Mouse (Mus musculus) neural tube, embryonic 15.5 days (tissue): Measurements from ENCODE around the gene Ncor2. TPM values are rescaled to one million over a fixed set of nuclear protein-coding genes. Genes with fewer than 3 reads are reported as not detected.

Experiments
- ATAC-seq: fragments of 200-750 bp; cut with Nextera tagmentation; 2 replicates; pipeline ENCODE4 v1.8.0; 2017; ENCODE audit warnings: mild to moderate bottlenecking, moderate TSS enrichment, moderate library complexity; ENCODE audit not compliant: low FRiP score
- H3K27ac ChIP-seq: fragments of 300-500 bp; sonication (generic); replicated peaks from 2 replicates; pipeline ENCODE4 v1.5.1; 2015; ENCODE audit warnings: mild to moderate bottlenecking, inconsistent platforms
- H3K27me3 ChIP-seq: fragments of 300-500 bp; sonication (generic); replicated peaks from 2 replicates; pipeline ENCODE4 v1.6.1; 2015; ENCODE audit warnings: inconsistent platforms
- H3K36me3 ChIP-seq: fragments of 300-500 bp; sonication (generic); 2 replicates; pipeline ENCODE4 v1.6.1; 2015; ENCODE audit warnings: inconsistent platforms
- H3K4me1 ChIP-seq: fragments of 300-500 bp; sonication (generic); 2 replicates; pipeline ENCODE4 v1.6.1; 2015; ENCODE audit warnings: inconsistent platforms
- H3K4me2 ChIP-seq: fragments of 300-500 bp; sonication (generic); 2 replicates; pipeline ENCODE4 v1.6.1; 2015; ENCODE audit warnings: inconsistent platforms, mild to moderate bottlenecking, moderate library complexity
- H3K4me3 ChIP-seq: fragments of 300-500 bp; sonication (generic); replicated peaks from 2 replicates; pipeline ENCODE4 v1.5.1; 2015; ENCODE audit warnings: mild to moderate bottlenecking, inconsistent platforms
- H3K9ac ChIP-seq: fragments of 300-500 bp; sonication (generic); replicated peaks from 2 replicates; pipeline ENCODE4 v1.6.1; 2015; ENCODE audit warnings: mild to moderate bottlenecking, inconsistent platforms
- H3K9me3 ChIP-seq: fragments of 300-500 bp; sonication (generic); replicated peaks from 2 replicates; pipeline ENCODE4 v1.6.1; 2016; ENCODE audit warnings: inconsistent platforms
- WGBS: fragments of 180-500 bp; shearing (Covaris S2); methylation state at CpG from one replicate; pipeline ENCODE4 v1.1.7; 2015; ENCODE audit warnings: mixed read lengths; 5-methylcytosine and 5-hydroxymethylcytosine counted together
- polyA plus RNA-seq: library from polyadenylated mRNA; unstranded; fragments of >200 nt; fragmentation: Nextera tagmentation; extraction: Ambion mirVana; gene quantifications from 2 replicates; pipeline ENCODE4 v1.2.1, GENCODE M21; 2015

The Ncor2 gene
- polyA plus RNA-seq, 1 experiment from 2014 or later: 24.2 TPM

GRCm38 (mm10) chr5:125021298-125021697, 157.7 kb downstream of the Ncor2 start:
- peaks cover 8% of the 10 kb centered on the region; the same call in 1 of the 2 replicates for H3K4me1 ChIP-seq
- no peak overlapping the region for H3K9ac ChIP-seq
- no peak overlapping the region for H3K27ac ChIP-seq
- H3K27me3 ChIP-seq: no peaks in the 10 kb centered on the region
- H3K9me3 ChIP-seq: no peaks in the 10 kb centered on the region
- 76% methylated on average over 11 of the region's 11 CpGs for WGBS
- peaks cover 79% of the 10 kb centered on the region for H3K36me3 ChIP-seq
- no peak overlapping the region for H3K4me3 ChIP-seq
- H3K4me2 ChIP-seq: no peak overlapping the region
- ATAC-seq: no peak

DNA sequence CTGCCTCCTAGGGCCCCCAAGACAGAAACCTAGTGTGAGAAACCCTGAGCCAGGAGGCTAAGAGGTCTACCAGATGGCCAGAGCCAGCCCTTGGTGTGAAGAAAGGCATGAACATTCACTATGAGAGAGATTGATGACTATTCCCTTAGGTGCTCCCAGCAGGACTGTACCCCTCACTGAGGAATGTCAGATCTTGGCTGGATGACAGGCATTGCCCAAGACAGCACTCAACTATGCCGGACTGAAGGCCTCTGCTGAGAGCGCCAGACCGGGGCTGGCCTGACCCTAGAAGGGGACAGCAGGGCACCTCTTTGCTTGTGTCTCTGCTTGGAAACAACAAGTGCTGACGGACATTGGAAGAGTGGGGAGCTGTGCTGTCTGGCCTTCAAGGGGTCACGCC, 159.9 kb downstream of the Ncor2 start:
- no peaks in the 10 kb centered on the region for H3K9me3 ChIP-seq
- H3K27me3 ChIP-seq: no peaks in the 10 kb centered on the region
- no peak overlapping the region for H3K4me2 ChIP-seq
- H3K4me3 ChIP-seq: no peak overlapping the region
- no peak for ATAC-seq
- WGBS: 88% methylated on average over 5 of the region's 5 CpGs
- peaks cover 8% of the 10 kb centered on the region; the same call in 1 of the 2 replicates for H3K4me1 ChIP-seq
- H3K9ac ChIP-seq: no peak overlapping the region
- peaks cover 72% of the 10 kb centered on the region for H3K36me3 ChIP-seq
- H3K27ac ChIP-seq: no peak overlapping the region

GRCm38 (mm10) chr5:125017332-125017731, 161.7 kb downstream of the Ncor2 start:
- WGBS: 65% methylated on average over 15 of the region's 15 CpGs
- ATAC-seq: no peak
- no peak overlapping the region for H3K4me2 ChIP-seq
- H3K4me3 ChIP-seq: no peak overlapping the region
- no peak overlapping the region for H3K9ac ChIP-seq
- no peaks in the 10 kb centered on the region for H3K27me3 ChIP-seq
- H3K27ac ChIP-seq: no peak overlapping the region
- peaks cover 11% of the 10 kb centered on the region; the same call in 1 of the 2 replicates for H3K4me1 ChIP-seq
- peaks cover 55% of the 10 kb centered on the region for H3K36me3 ChIP-seq
- H3K9me3 ChIP-seq: no peaks in the 10 kb centered on the region

DNA sequence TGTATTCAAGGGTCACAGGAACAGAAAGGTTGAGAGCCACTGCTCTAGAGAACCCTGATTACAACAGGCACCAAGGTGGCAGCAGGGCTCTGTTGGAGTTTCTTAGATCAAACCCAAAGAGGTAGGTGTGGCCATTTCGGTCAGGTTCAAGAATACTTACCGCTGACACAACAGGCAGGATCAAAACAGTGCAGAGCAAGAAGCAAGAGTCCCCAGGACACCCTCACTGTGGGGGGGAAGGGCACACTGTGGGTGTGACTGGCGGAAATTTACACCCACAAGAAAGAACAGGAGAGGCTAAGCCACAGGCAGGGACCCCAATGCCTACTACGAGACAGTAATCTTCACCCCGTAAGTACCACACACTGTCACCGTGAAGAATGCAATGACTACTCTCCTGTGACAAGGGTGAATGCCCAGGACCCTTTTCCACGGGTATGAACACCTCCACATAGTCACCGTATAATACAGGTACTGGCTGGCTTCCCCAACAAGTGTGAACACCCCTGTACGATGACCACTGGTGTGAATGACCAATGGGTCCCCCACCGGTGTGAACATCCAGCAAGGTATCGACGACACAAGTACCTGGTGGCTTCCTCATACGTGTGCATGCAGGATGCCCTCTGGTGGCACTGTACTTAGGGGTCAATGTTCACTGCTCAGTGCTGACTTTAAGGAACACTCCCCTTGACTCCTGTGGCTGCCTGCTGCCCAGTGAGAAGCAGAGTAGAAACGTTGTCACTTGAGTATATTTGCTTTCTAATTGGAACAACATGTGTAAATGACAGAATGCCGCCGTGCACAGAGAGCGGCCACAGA, 162.4 kb downstream of the Ncor2 start:
- no peak overlapping the region for H3K9ac ChIP-seq
- H3K4me1 ChIP-seq: peaks cover 11% of the 10 kb centered on the region; the same call in 1 of the 2 replicates
- ATAC-seq: no peak
- no peak overlapping the region for H3K4me2 ChIP-seq
- no peaks in the 10 kb centered on the region for H3K27me3 ChIP-seq
- 92% methylated on average over 17 of the region's 17 CpGs for WGBS
- H3K27ac ChIP-seq: no peak overlapping the region
- peaks cover 50% of the 10 kb centered on the region for H3K36me3 ChIP-seq
- no peaks in the 10 kb centered on the region for H3K9me3 ChIP-seq
- H3K4me3 ChIP-seq: no peak overlapping the region

DNA sequence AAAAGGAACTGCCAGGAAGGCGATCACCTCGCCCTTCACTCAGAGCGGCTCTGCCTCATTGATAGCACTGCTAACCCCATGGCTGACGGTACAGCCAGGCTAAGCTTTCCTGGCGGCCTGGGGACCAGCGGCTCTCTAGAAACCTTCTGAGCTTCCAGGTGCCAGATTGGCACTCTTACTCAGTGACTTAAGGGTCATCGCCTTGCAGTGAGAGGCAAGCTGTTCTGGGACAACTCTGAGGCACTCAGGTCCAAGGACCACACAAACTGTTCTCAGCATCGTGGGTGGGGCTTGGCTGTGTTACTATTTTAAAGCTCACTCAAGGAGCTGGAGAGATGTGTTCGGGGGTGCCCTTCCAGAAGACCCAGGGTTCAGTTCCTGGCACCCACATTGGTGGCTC, 163.4 kb downstream of the Ncor2 start:
- Histone ChIP-seq H3K36me3 (peaks cover 49% of the 10 kb centered on the region), H3K27me3 (no peaks in the 10 kb centered on the region), H3K4me3 (no peak overlapping the region), H3K4me2 (no peak overlapping the region), H3K4me1 (peaks cover 11% of the 10 kb centered on the region; the same call in 1 of the 2 replicates), H3K9me3 (no peaks in the 10 kb centered on the region), H3K9ac (no peak overlapping the region), H3K27ac (no peak overlapping the region)
- no peak for ATAC-seq
- 92% methylated on average over 9 of the region's 9 CpGs for WGBS

DNA sequence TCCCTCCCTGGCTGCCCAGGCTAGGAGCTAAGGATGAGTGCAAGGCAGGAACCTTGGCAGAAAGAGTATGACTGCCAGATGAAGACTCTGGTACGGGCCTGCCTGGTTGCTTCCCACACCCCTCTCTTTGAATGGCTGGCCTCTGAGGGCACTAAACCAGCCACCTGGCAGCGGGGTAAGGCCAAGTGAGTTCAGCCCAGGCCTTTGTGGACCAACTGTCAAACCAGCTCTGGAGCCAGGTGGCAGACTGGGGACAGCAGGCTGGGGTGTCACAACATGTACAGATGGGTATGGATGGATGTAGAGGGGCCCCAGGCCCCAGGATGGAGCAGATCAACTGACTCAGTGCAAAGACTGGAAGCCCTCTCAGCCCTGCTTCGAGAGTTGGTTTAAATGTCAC, 164.0 kb downstream of the Ncor2 start:
- Histone ChIP-seq H3K4me2 (no peak overlapping the region), H3K36me3 (peaks cover 49% of the 10 kb centered on the region), H3K4me1 (peaks cover 9% of the 10 kb centered on the region; the same call in 1 of the 2 replicates), H3K4me3 (no peak overlapping the region), H3K9me3 (no peaks in the 10 kb centered on the region), H3K27me3 (no peaks in the 10 kb centered on the region), H3K9ac (no peak overlapping the region), H3K27ac (no peak overlapping the region)
- 80% methylated on average over 3 of the region's 3 CpGs for WGBS
- ATAC-seq: no peak

DNA sequence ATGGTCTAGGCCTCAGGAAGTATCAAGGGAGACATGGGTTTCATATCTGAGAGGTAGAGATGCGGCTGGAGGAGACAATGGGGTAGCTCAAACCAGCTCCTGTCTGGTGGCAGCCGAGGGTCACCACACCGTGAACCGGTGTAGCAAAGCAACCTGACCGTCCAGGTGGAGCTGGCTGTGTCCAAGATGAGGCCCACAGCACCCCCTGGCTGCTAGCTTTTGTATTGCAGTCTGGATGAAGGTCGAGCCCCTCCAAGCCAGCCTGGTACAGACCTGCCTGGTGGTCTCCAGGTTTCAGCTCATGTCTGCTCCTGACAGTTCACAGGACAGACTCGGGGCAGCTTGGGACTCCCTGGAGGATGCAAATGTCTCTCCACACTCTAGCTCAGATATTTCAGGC, 164.5 kb downstream of the Ncor2 start:
- Histone ChIP-seq H3K4me3 (no peak overlapping the region), H3K9ac (no peak overlapping the region), H3K9me3 (no peaks in the 10 kb centered on the region), H3K4me1 (peaks cover 6% of the 10 kb centered on the region; the same call in 1 of the 2 replicates), H3K27ac (no peak overlapping the region), H3K4me2 (no peak overlapping the region), H3K36me3 (peaks cover 53% of the 10 kb centered on the region), H3K27me3 (no peaks in the 10 kb centered on the region)
- ATAC-seq: no peak
- WGBS: 66% methylated on average over 7 of the region's 7 CpGs

DNA sequence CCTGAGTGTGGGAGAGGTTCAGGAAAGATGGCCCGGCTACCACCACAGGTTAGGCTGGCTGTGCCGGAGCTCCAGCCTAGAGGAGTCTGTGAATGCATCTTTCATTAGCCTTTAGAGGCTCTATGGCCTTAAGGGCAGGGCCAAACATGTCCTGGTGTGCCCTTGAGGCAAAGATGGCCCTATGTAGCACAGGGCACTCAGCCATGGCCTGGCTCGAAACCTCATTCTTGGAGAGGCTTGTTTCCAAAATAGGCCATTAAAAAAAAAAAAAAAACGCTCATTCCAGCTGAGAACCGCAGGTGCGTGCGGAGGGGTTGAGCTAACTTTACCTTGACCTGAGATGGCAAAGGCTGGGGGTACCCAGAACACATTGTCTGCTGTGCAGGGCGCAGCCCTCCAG, 167.4 kb downstream of the Ncor2 start:
- H3K4me1 ChIP-seq: peaks cover 8% of the 10 kb centered on the region
- ATAC-seq: no peak
- 89% methylated on average over 8 of the region's 8 CpGs for WGBS
- H3K36me3 ChIP-seq: peaks cover 27% of the 10 kb centered on the region
- H3K4me3 ChIP-seq: no peak overlapping the region
- no peak overlapping the region for H3K4me2 ChIP-seq
- no peaks in the 10 kb centered on the region for H3K9me3 ChIP-seq
- H3K9ac ChIP-seq: no peak overlapping the region
- H3K27ac ChIP-seq: no peak overlapping the region
- no peaks in the 10 kb centered on the region for H3K27me3 ChIP-seq

- Histone ChIP-seq H3K4me2 (no peak overlapping the region), H3K9ac (no peak overlapping the region), H3K9me3 (no peaks in the 10 kb centered on the region), H3K27me3 (no peaks in the 10 kb centered on the region), H3K27ac (no peak overlapping the region), H3K4me1 (peaks cover 13% of the 10 kb centered on the region), H3K36me3 (peaks cover 22% of the 10 kb centered on the region), H3K4me3 (no peak overlapping the region)
- WGBS: 89% methylated on average over 24 of the region's 24 CpGs
- ATAC-seq: no peak
Measured at GRCm38 (mm10) chr5:125011166-125011565, 167.9 kb downstream of the Ncor2 start.

DNA sequence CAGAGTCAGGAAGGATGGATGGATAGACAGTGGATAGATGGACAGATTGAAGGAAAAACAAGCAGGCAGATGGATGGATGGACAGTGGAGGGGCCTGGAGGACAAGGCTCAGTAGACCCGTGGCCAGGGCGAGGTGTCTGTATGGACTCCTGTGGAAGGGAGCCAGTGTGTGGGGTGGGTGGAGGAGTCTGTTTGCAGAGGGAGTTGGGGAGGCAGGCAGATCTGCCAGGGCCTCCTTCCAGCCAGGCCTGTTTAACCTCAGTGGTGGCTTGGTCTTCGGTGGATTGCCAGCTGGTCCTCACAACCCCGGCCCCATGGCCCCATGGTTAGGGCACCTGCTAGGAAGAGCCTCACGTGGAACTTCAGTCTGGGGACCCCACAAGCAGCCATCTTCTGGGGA, 172.1 kb downstream of the Ncor2 start:
- H3K9me3 ChIP-seq: no peaks in the 10 kb centered on the region
- 78% methylated on average over 5 of the region's 5 CpGs for WGBS
- H3K4me3 ChIP-seq: no peak overlapping the region
- peaks cover 9% of the 10 kb centered on the region; the same call in 1 of the 2 replicates for H3K36me3 ChIP-seq
- H3K27me3 ChIP-seq: peaks cover 11% of the 10 kb centered on the region
- ATAC-seq: no peak
- no peak overlapping the region for H3K4me2 ChIP-seq
- H3K4me1 ChIP-seq: peaks cover 33% of the 10 kb centered on the region
- no peak overlapping the region for H3K27ac ChIP-seq
- no peak overlapping the region for H3K9ac ChIP-seq

- WGBS: 61% methylated on average over 9 of the region's 9 CpGs
- H3K27ac ChIP-seq: no peak overlapping the region
- H3K4me2 ChIP-seq: no peak overlapping the region
- no peak overlapping the region for H3K4me3 ChIP-seq
- no peak overlapping the region for H3K9ac ChIP-seq
- H3K27me3 ChIP-seq: peaks cover 11% of the 10 kb centered on the region
- no peak for ATAC-seq
- H3K36me3 ChIP-seq: peaks cover 6% of the 10 kb centered on the region; the same call in 1 of the 2 replicates
- peaks cover 33% of the 10 kb centered on the region for H3K4me1 ChIP-seq
- no peaks in the 10 kb centered on the region for H3K9me3 ChIP-seq
Measured at GRCm38 (mm10) chr5:125005871-125006652, 173.0 kb downstream of the Ncor2 start.

DNA sequence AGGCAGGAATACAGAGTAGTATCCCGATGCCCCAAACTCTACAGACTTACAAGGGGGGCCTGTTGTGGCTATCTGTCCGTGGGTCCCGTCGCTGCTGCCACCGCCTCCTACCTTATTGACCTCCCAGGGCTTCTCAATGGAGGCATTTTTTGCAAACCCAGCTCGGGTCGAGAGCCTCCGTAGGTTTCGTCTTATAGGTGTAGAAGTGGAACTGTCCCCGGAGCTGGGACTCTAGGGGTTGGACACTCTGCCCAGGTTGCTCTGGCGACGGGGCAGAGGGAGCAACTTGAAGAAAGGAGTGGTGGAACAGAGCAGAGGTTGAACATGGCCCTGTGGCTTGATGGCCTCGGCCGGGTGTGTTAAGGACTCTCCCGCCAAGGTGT, 175.2 kb downstream of the Ncor2 start:
- Histone ChIP-seq H3K27ac (no peak overlapping the region), H3K4me2 (peak overlapping the region; percentile 63), H3K36me3 (no peaks in the 10 kb centered on the region), H3K4me3 (peak overlapping the region; percentile 40), H3K9me3 (no peaks in the 10 kb centered on the region), H3K4me1 (peaks cover 33% of the 10 kb centered on the region), H3K27me3 (peaks cover 11% of the 10 kb centered on the region), H3K9ac (peak overlapping the region; percentile 49; the same call in 1 of the 2 replicates)
- ATAC-seq: no peak
- WGBS: 13% methylated on average over 15 of the region's 15 CpGs
